Mouse (Mus musculus) left cerebral cortex, postnatal 4 days (tissue): ENCODE measurements around the gene Myh2. TPM values are rescaled to one million over a fixed set of nuclear protein-coding genes. Genes with fewer than 3 reads are reported as not detected.
A peak's percentile ranks its signal among the peaks of the same experiment; 100 is the strongest.

Experiments
- DNase-seq: peaks from one replicate; pipeline ENCODE4 v3.0.0-alpha.2; 2022
- intact Hi-C: fragments of 180-260 bp; cut with DNase I; formaldehyde crosslinking; loops from one replicate; pipeline ENCODE4 v1.15.1; 2025
- total RNA-seq, 2 experiments: library from RNA; stranded (reverse); gene quantifications; 2 replicates each; pipeline ENCODE4 v1.2.3; 2021

The Myh2 gene
- total RNA-seq, 2 experiments from 2014 or later: 0.48 to 0.56 TPM

GRCm38 (mm10) chr11:67235639-67236358, 65.0 kb downstream of the Myh2 start:
- peak; percentile 50 for DNase-seq
- intact Hi-C loops: no loop called here

- intact Hi-C loops: no loop called here
- no peak for DNase-seq
These were observed 66.0 kb downstream of the Myh2 start for GRCm38 (mm10) chr11:67236799-67237198.

GRCm38 (mm10) chr11:67237481-67238079, 66.8 kb downstream of the Myh2 start, which contains the start of gene Myh4:
Myh4 (plus strand) TSS chr11:67238029.
- no peak for DNase-seq
- intact Hi-C loops: no loop called here

GRCm38 (mm10) chr11:67241051-67241450, 70.2 kb downstream of the Myh2 start:
- DNase-seq: no peak
- intact Hi-C loops: no loop called here

Other genes starting within 250 kb of the Myh2 start
- not detected for gene Tmem238l, start 214.4 kb upstream of the Myh2 start, total RNA-seq
- under 1 TPM; 0.52 to 0.74 TPM for gene Tmem220, start 145.9 kb upstream of the Myh2 start, total RNA-seq
- 10 to 100 TPM; 24.1 to 26.2 TPM for gene Adprm, start 118.4 kb upstream of the Myh2 start, total RNA-seq
- gene Sco1, start 118.4 kb upstream of the Myh2 start, total RNA-seq: 10 to 100 TPM in 1 of 2 experiments, 1 to 10 TPM in 1; 9.9 to 12.0 TPM
- gene Myh3, start 92.7 kb upstream of the Myh2 start, total RNA-seq: 1 to 10 TPM; 2.2 to 2.4 TPM
- gene Myh1, start 29.0 kb downstream of the Myh2 start, total RNA-seq: under 1 TPM; 0.30 to 0.32 TPM
- under 1 TPM; 0.28 to 0.34 TPM for gene Myh4, start 67.0 kb downstream of the Myh2 start, total RNA-seq
- gene Myh8, start 106.1 kb downstream of the Myh2 start, total RNA-seq: under 1 TPM; 0.64 to 0.89 TPM
- under 1 TPM; 0.14 to 0.28 TPM for gene Myh13, start 150.6 kb downstream of the Myh2 start, total RNA-seq